Mouse (Mus musculus) liver, embryonic 12.5 days (tissue): ENCODE results near the gene Zfp518a. TPM values are rescaled to one million over a fixed set of nuclear protein-coding genes. Genes with fewer than 3 reads are reported as not detected.

Experiments used
- ATAC-seq: fragments of 200-750 bp; cut with Nextera tagmentation; 2 replicates; pipeline ENCODE4 v1.8.0; 2017; ENCODE audit warnings: moderate number of reproducible peaks, mild to moderate bottlenecking, moderate library complexity
- H3K27ac ChIP-seq: fragments of 300-500 bp; sonication (generic); 2 replicates; pipeline ENCODE4 v1.5.1; 2016; ENCODE audit warnings: mild to moderate bottlenecking
- H3K27me3 ChIP-seq: fragments of 300-500 bp; sonication (generic); replicated peaks from 2 replicates; pipeline ENCODE4 v1.6.1; 2016; ENCODE audit warnings: mild to moderate bottlenecking, moderate library complexity
- H3K36me3 ChIP-seq: fragments of 300-500 bp; sonication (generic); 2 replicates; pipeline ENCODE4 v1.6.1; 2016; ENCODE audit warnings: mild to moderate bottlenecking, moderate library complexity
- H3K4me1 ChIP-seq: fragments of 300-500 bp; sonication (generic); 2 replicates; pipeline ENCODE4 v1.6.1; 2016
- H3K4me2 ChIP-seq: fragments of 300-500 bp; sonication (generic); 2 replicates; pipeline ENCODE4 v1.6.1; 2016; ENCODE audit warnings: mild to moderate bottlenecking, moderate library complexity
- H3K4me3 ChIP-seq: fragments of 300-500 bp; sonication (generic); 2 replicates; pipeline ENCODE4 v1.5.1; 2016; ENCODE audit warnings: mild to moderate bottlenecking, moderate library complexity
- H3K9ac ChIP-seq: fragments of 300-500 bp; sonication (generic); 2 replicates; pipeline ENCODE4 v1.6.1; 2016; ENCODE audit warnings: mild to moderate bottlenecking, moderate library complexity
- H3K9me3 ChIP-seq: fragments of 300-500 bp; sonication (generic); replicated peaks from 2 replicates; pipeline ENCODE4 v1.6.1; 2016; ENCODE audit warnings: mild to moderate bottlenecking, moderate library complexity
- WGBS: fragments of 180-500 bp; shearing (Covaris S2); methylation state at CpG from one replicate; pipeline ENCODE4 v1.1.7; 2016; ENCODE audit not compliant: insufficient replicate concordance; 5-methylcytosine and 5-hydroxymethylcytosine counted together
- polyA plus RNA-seq: library from polyadenylated mRNA; unstranded; fragments of >200 nt; fragmentation: Nextera tagmentation; extraction: Ambion mirVana; gene quantifications from 2 replicates; pipeline ENCODE4 v1.2.1, GENCODE M21; 2016

Zfp518a gene
- polyA plus RNA-seq = 5.6 and 7.4 TPM in 2 replicates

- Histone ChIP-seq H3K36me3 (peaks cover 6% of the 10 kb centered on the region), H3K4me1 (peaks cover 15% of the 10 kb centered on the region), H3K9me3 (peaks cover 6% of the 10 kb centered on the region; the same call in 1 of the 2 replicates), H3K9ac (peak within 1 kb of the TSS; percentile 79), H3K27ac (peak within 1 kb of the TSS; percentile 84), H3K4me2 (peak within 1 kb of the TSS; percentile 77), H3K4me3 (peak within 1 kb of the TSS; percentile 83), H3K27me3 (peaks cover 25% of the 10 kb centered on the region)
- under 1% methylated on average over 86 of the region's 89 CpGs for WGBS
- ATAC-seq = peak; percentile 91
Observed at GRCm38 (mm10) chr19:40894519-40895392, at the start of gene Zfp518a. Gene Zfp518a, plus strand, starts transcription at chr19:40894705.

- ATAC-seq = no peak
- WGBS = 83% methylated on average over 13 of the region's 13 CpGs
- Histone ChIP-seq H3K4me1 (no peaks in the 10 kb centered on the region; the same call in 1 of the 2 replicates), H3K27me3 (no peaks in the 10 kb centered on the region), H3K9me3 (no peaks in the 10 kb centered on the region), H3K27ac (no peak overlapping the region), H3K36me3 (peaks cover 86% of the 10 kb centered on the region), H3K4me3 (no peak overlapping the region), H3K9ac (no peak overlapping the region), H3K4me2 (no peak overlapping the region)
Observed at GRCm38 (mm10) chr19:40844731-40845130, 49.8 kb upstream of the Zfp518a start.

DNA sequence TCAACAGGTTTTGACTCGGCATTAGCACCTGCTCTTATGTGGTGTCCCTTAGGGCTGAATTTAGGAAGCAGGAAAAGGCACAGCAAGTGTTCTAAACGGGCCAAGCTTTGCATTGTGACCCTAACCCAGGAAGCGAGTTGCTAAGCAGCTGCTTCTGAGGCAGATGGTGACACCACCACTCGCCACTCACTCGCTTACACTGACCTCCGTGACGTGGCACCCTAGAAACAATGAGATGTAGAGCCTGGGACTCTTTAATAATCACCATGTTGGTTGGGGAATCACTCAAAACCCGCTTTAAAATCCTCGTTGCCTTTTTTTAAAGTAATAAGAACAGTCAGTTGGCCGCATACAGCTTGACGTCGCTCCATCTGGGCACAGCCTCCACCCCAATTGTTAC lies 45.1 kb upstream of the Zfp518a start:
- Histone ChIP-seq H3K9me3 (no peaks in the 10 kb centered on the region), H3K4me2 (no peak overlapping the region), H3K27me3 (0 out of 2 replicates have a peak, but pooled peaks cover 4% of the 10 kb centered on the region), H3K27ac (no peak overlapping the region), H3K4me3 (no peak overlapping the region), H3K9ac (no peak overlapping the region), H3K4me1 (no peaks in the 10 kb centered on the region), H3K36me3 (peaks cover 50% of the 10 kb centered on the region)
- no peak for ATAC-seq
- 79% methylated on average over 12 of the region's 12 CpGs for WGBS

DNA sequence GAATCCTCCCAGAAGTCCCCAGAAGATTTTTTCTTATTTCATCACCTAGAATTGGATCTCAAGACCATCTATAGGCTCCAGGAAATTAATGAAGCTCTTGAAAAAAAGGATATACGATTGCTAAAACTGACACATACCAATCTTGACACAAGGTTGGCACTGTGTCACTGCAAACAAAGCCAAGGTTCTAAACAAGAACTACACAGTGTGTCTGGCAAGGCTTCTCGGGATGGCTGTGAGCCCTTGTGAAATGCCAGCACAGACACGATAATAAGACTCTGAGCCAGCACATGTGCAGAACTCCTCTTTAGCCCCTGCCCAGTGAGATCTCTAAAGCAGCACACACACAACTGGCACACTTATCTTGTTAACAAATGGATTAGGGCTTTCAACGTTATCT lies 35.0 kb upstream of the Zfp518a start:
- H3K9ac ChIP-seq = no peak overlapping the region
- no peak overlapping the region for H3K27ac ChIP-seq
- no peaks in the 10 kb centered on the region for H3K36me3 ChIP-seq
- H3K4me1 ChIP-seq = peaks cover 7% of the 10 kb centered on the region
- WGBS = 32% methylated on average over 4 of the region's 4 CpGs
- ATAC-seq = no peak
- H3K4me3 ChIP-seq = no peak overlapping the region
- H3K27me3 ChIP-seq = peaks cover 15% of the 10 kb centered on the region
- H3K4me2 ChIP-seq = no peak overlapping the region
- no peaks in the 10 kb centered on the region for H3K9me3 ChIP-seq

DNA sequence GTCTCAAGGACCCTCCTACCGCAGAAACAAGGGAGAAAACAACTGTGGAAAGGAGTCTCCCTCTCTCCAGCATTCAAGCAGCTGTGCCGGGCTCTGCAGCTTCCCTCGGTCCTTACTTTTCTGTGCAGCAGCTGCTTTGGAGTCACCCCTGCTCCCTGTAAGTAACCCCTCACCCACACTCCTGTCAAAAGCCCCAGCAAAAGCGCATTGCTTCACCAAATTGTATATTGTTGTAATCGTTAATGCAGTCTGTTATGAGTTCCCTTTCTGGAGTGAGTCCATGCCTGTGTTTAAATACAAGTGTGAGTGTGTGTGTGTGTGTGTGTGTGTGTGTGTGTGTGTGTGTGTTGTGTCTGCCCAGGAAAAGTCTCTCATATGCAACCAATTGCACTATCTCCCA lies 26.2 kb upstream of the Zfp518a start:
- Histone ChIP-seq H3K4me1 (peaks cover 6% of the 10 kb centered on the region; the same call in 1 of the 2 replicates), H3K27ac (no peak overlapping the region), H3K4me3 (no peak overlapping the region), H3K9ac (no peak overlapping the region), H3K9me3 (no peaks in the 10 kb centered on the region), H3K36me3 (no peaks in the 10 kb centered on the region), H3K4me2 (no peak overlapping the region), H3K27me3 (peaks cover 41% of the 10 kb centered on the region)
- 23% methylated on average over 5 of the region's 5 CpGs for WGBS
- ATAC-seq = no peak

GRCm38 (mm10) chr19:40869425-40870105 lies 24.9 kb upstream of the Zfp518a start:
- Histone ChIP-seq H3K27me3 (peaks cover 47% of the 10 kb centered on the region), H3K4me1 (peaks cover 11% of the 10 kb centered on the region), H3K9me3 (no peaks in the 10 kb centered on the region), H3K36me3 (no peaks in the 10 kb centered on the region), H3K4me3 (no peak overlapping the region), H3K27ac (no peak overlapping the region), H3K4me2 (no peak overlapping the region), H3K9ac (no peak overlapping the region)
- WGBS = 75% methylated on average over 3 of the region's 3 CpGs
- no peak for ATAC-seq

GRCm38 (mm10) chr19:40872955-40873665 lies 21.4 kb upstream of the Zfp518a start:
- peaks cover 11% of the 10 kb centered on the region for H3K4me1 ChIP-seq
- H3K4me3 ChIP-seq = peak overlapping the region; percentile 65
- WGBS = 2% methylated on average over 51 of the region's 51 CpGs
- no peaks in the 10 kb centered on the region for H3K36me3 ChIP-seq
- H3K9me3 ChIP-seq = no peaks in the 10 kb centered on the region
- peak overlapping the region; percentile 88 for H3K4me2 ChIP-seq
- peaks cover 60% of the 10 kb centered on the region for H3K27me3 ChIP-seq
- H3K9ac ChIP-seq = peak overlapping the region; percentile 66
- H3K27ac ChIP-seq = peak overlapping the region; percentile 74
- peak; percentile 91 for ATAC-seq

GRCm38 (mm10) chr19:40881700-40882099 lies 12.8 kb upstream of the Zfp518a start:
- Histone ChIP-seq H3K27ac (no peak overlapping the region), H3K4me2 (no peak overlapping the region), H3K4me1 (no peaks in the 10 kb centered on the region), H3K9me3 (no peaks in the 10 kb centered on the region), H3K36me3 (no peaks in the 10 kb centered on the region), H3K9ac (no peak overlapping the region), H3K27me3 (peaks cover 63% of the 10 kb centered on the region), H3K4me3 (no peak overlapping the region)
- ATAC-seq = no peak
- WGBS = 74% methylated on average over 4 of the region's 4 CpGs

DNA sequence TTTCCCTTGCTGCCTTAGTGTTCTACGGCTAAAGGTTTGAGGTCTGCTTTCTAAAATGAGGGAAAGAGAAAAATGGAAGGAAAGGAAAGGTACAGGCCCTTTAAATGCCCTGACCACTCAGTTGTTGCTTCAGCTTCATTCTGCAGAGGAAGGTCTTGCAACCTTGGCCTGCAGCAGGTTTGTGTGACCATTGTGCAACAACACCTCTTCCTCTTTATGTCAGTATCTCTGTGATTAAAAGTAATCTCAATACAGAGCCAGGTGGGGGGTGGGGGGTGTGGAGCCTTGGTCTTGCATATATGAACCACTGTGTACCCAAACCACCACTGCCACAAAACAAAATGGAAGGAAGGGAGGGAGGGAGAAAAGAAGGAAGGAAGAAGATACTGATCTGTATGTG lies 5.6 kb upstream of the Zfp518a start:
- Histone ChIP-seq H3K27me3 (peaks cover 58% of the 10 kb centered on the region), H3K4me3 (no peak overlapping the region), H3K36me3 (no peaks in the 10 kb centered on the region), H3K9ac (no peak overlapping the region), H3K4me1 (peaks cover 1% of the 10 kb centered on the region; the same call in 1 of the 2 replicates), H3K4me2 (no peak overlapping the region), H3K9me3 (peaks cover 4% of the 10 kb centered on the region; the same call in 1 of the 2 replicates), H3K27ac (no peak overlapping the region)
- no peak for ATAC-seq
- WGBS = 65% methylated on average over 1 of the region's 1 CpGs

GRCm38 (mm10) chr19:40894071-40894506 lies 416 bp upstream of the Zfp518a start:
- Histone ChIP-seq H3K4me2 (peak overlapping the region; percentile 77), H3K27ac (peak overlapping the region; percentile 84), H3K36me3 (peaks cover 6% of the 10 kb centered on the region), H3K9me3 (peaks cover 6% of the 10 kb centered on the region; the same call in 1 of the 2 replicates), H3K4me1 (peaks cover 15% of the 10 kb centered on the region), H3K27me3 (peaks cover 29% of the 10 kb centered on the region), H3K4me3 (peak overlapping the region; percentile 83), H3K9ac (peak overlapping the region; percentile 79)
- ATAC-seq = peak; percentile 38; the same call in 1 of the 2 replicates
- 47% methylated on average over 21 of the region's 21 CpGs for WGBS

DNA sequence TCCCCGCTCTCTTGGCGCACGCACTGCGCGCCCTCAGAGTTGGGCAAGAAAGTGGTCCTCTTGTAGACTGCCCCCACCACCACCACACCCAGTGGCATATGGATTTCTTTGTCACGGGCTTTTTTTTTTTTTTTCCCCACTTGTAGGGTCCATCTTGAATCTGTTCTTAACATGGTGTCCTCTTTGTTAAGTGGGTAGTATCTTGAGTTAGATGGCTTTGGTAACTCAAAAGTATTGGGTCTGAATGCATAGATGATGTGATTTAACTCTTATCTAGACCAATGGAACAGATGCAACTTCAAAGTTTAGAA lies 843 bp downstream of the Zfp518a start:
- Histone ChIP-seq H3K27me3 (peaks cover 21% of the 10 kb centered on the region), H3K4me3 (peak overlapping the region; percentile 83), H3K9me3 (peaks cover 6% of the 10 kb centered on the region; the same call in 1 of the 2 replicates), H3K4me1 (peaks cover 15% of the 10 kb centered on the region), H3K36me3 (peaks cover 6% of the 10 kb centered on the region), H3K27ac (peak overlapping the region; percentile 84; the same call in 1 of the 2 replicates), H3K9ac (peak overlapping the region; percentile 79), H3K4me2 (peak overlapping the region; percentile 77)
- ATAC-seq = no peak
- WGBS = 4% methylated on average over 6 of the region's 6 CpGs
